Mouse (Mus musculus): ENCODE measurements around the gene Tmem51. TPM values are rescaled to one million over a fixed set of nuclear protein-coding genes. Genes with fewer than 3 reads are reported as not detected.

Tmem51 gene
- polyA plus RNA-seq, 1 experiment, result not detected

DNA sequence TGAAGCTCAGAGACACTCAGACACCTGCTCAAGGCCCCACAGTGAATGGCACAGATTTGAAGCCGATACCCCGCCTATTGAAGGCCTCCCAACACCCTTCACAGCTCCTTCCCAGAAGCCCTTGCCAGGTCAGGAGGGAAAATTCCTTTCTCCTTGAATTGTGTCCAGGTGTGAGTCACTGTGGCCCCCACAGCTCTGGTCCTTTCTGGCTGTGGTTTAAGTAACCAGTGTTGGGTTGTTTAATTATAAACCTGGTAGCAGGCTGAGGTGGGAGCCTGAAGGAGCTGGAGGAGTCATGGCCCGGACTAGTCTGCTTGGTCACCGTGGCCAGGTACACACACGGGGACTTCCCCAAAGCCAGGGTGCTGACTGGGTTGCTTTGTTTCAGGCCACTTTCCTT is 37.1 kb downstream of the Tmem51 start:
- H3K27me3 ChIP-seq (ENCODE audit: control insufficient read depth, insufficient read depth, insufficient read length), result no peaks in the 10 kb centered on the region
- no peak overlapping the region for H3K4me2 ChIP-seq (ENCODE audit: low read depth)
- no peak for TF ChIP-seq MYOG (IDR thresholded peaks at IDR 0.05; ENCODE audit: control insufficient read depth in 1 of 3, insufficient read depth in 1 of 3, insufficient read length in 2 of 3, low read depth in 2 of 3)
- no peak for TF ChIP-seq TCF12 (IDR thresholded peaks at IDR 0.05; ENCODE audit: insufficient read depth, poor library complexity, severe bottlenecking)
- no peak for TF ChIP-seq MAX (IDR thresholded peaks at IDR 0.05; ENCODE audit: low read depth)
- no peak for TF ChIP-seq POLR2AphosphoS2 (IDR thresholded peaks at IDR 0.05; ENCODE audit: insufficient read length, low read depth)
- TF ChIP-seq USF1 (IDR thresholded peaks at IDR 0.05; ENCODE audit: low read depth), result no peak
- TF ChIP-seq TCF3 (IDR thresholded peaks at IDR 0.05; ENCODE audit: insufficient read length, low read depth), result no peak
- no peak for TF ChIP-seq POLR2A (IDR thresholded peaks at IDR 0.05; ENCODE audit: insufficient read length, low read depth)
- TF ChIP-seq CEBPB (IDR thresholded peaks at IDR 0.05; ENCODE audit: insufficient read depth, poor library complexity, severe bottlenecking), result no peak
- no peak for TF ChIP-seq MYOD1 (IDR thresholded peaks at IDR 0.05; ENCODE audit: control insufficient read depth in 1 of 3, insufficient read length in 2 of 3, low read depth in 2 of 3)
- no peak for TF ChIP-seq REST (IDR thresholded peaks at IDR 0.05; ENCODE audit: insufficient read depth, insufficient read length)
- TF ChIP-seq E2F4 (IDR thresholded peaks at IDR 0.05; ENCODE audit: insufficient read depth), result no peak
- no peak for TF ChIP-seq SRF (IDR thresholded peaks at IDR 0.05; ENCODE audit: control insufficient read depth, insufficient read length, low read depth)
- H3K36me3 ChIP-seq (ENCODE audit: control insufficient read depth, insufficient read depth), result no peaks in the 10 kb centered on the region
- no peaks in the 10 kb centered on the region for H3K79me2 ChIP-seq (ENCODE audit: control insufficient read depth, insufficient read depth)
- H3ac ChIP-seq (ENCODE audit: control insufficient read depth, insufficient read length), result no peak overlapping the region
- no peak overlapping the region for H3K4me3 ChIP-seq

DNA sequence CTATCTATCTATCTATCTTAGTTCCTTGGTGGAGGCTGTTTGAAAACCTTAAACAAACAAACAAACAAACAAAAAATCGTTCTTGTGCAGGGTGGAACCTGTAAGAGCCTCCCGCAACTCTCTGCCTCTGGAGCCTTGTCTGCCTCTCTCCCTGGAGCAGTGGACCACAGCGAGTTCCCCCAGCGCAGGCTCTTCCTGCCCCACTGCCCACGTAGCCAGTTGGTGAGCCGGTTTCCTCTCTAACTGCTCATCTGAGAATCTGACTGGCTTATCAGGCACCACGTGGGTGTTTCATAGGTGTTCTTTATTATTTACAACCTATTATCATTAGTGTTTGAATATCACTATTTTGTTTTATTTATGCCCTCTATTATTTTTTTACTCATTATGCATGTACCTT is 37.6 kb downstream of the Tmem51 start:
- no peak overlapping the region for H3K4me2 ChIP-seq (ENCODE audit: low read depth)
- no peak overlapping the region for H3ac ChIP-seq (ENCODE audit: control insufficient read depth, insufficient read length)
- no peaks in the 10 kb centered on the region for H3K27me3 ChIP-seq (ENCODE audit: control insufficient read depth, insufficient read depth, insufficient read length)
- H3K36me3 ChIP-seq (ENCODE audit: control insufficient read depth, insufficient read depth), result no peaks in the 10 kb centered on the region
- no peak overlapping the region for H3K4me3 ChIP-seq
- TF ChIP-seq TCF3 (IDR thresholded peaks at IDR 0.05; ENCODE audit: insufficient read length, low read depth) (no peak), MYOD1 (IDR thresholded peaks at IDR 0.05; ENCODE audit: control insufficient read depth in 1 of 3, insufficient read length in 2 of 3, low read depth in 2 of 3) (no peak), POLR2AphosphoS2 (IDR thresholded peaks at IDR 0.05; ENCODE audit: insufficient read length, low read depth) (no peak), POLR2A (IDR thresholded peaks at IDR 0.05; ENCODE audit: insufficient read length, low read depth) (no peak), TCF12 (IDR thresholded peaks at IDR 0.05; ENCODE audit: insufficient read depth, poor library complexity, severe bottlenecking) (no peak), SRF (IDR thresholded peaks at IDR 0.05; ENCODE audit: control insufficient read depth, insufficient read length, low read depth) (no peak), MAX (IDR thresholded peaks at IDR 0.05; ENCODE audit: low read depth) (no peak), CEBPB (IDR thresholded peaks at IDR 0.05; ENCODE audit: insufficient read depth, poor library complexity, severe bottlenecking) (no peak), USF1 (IDR thresholded peaks at IDR 0.05; ENCODE audit: low read depth) (no peak), E2F4 (IDR thresholded peaks at IDR 0.05; ENCODE audit: insufficient read depth) (no peak), MYOG (IDR thresholded peaks at IDR 0.05; ENCODE audit: control insufficient read depth in 1 of 3, insufficient read depth in 1 of 3, insufficient read length in 2 of 3, low read depth in 2 of 3) (no peak), REST (IDR thresholded peaks at IDR 0.05; ENCODE audit: insufficient read depth, insufficient read length) (no peak)
- H3K79me2 ChIP-seq (ENCODE audit: control insufficient read depth, insufficient read depth), result no peaks in the 10 kb centered on the region

DNA sequence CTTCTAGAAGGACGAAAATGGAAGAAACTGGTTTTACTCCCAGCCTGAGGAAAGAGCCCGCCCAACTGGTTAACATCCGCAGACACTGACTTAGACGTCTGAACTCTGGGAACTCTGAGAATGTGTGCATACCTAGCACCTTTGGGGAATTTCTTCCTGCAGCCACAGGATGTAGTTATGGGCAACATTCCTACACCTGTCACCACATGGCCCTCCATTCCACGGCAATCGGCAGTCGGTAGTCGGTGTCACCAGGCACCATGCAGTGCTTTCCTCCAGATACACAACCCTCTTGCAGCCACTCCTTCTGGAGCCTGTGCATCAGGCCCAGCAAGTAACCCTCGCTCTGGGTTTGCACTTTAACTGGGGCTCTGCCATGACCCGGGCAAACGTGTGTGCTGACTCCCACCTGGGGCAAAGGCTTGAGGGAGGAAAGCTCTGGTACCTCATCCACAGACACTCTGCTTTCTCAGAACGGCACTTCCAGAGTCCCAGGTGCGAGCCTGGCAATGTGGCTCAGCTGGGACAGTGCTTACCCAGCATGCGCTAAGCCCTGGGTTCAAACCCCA is 38.4 kb downstream of the Tmem51 start:
- Histone ChIP-seq H3K27me3 (ENCODE audit: control insufficient read depth, insufficient read depth, insufficient read length) (no peaks in the 10 kb centered on the region), H3K4me2 (ENCODE audit: low read depth) (no peak overlapping the region), H3K4me3 (no peak overlapping the region), H3K36me3 (ENCODE audit: control insufficient read depth, insufficient read depth) (no peaks in the 10 kb centered on the region), H3K79me2 (ENCODE audit: control insufficient read depth, insufficient read depth) (no peaks in the 10 kb centered on the region), H3ac (ENCODE audit: control insufficient read depth, insufficient read length) (no peak overlapping the region)
- no peak for TF ChIP-seq MYOD1 (IDR thresholded peaks at IDR 0.05; ENCODE audit: control insufficient read depth in 1 of 3, insufficient read length in 2 of 3, low read depth in 2 of 3)
- TF ChIP-seq TCF3 (IDR thresholded peaks at IDR 0.05; ENCODE audit: insufficient read length, low read depth), result no peak
- TF ChIP-seq MYOG (IDR thresholded peaks at IDR 0.05; ENCODE audit: control insufficient read depth in 1 of 3, insufficient read depth in 1 of 3, insufficient read length in 2 of 3, low read depth in 2 of 3), result no peak
- no peak for TF ChIP-seq CEBPB (IDR thresholded peaks at IDR 0.05; ENCODE audit: insufficient read depth, poor library complexity, severe bottlenecking)
- TF ChIP-seq TCF12 (IDR thresholded peaks at IDR 0.05; ENCODE audit: insufficient read depth, poor library complexity, severe bottlenecking), result no peak
- no peak for TF ChIP-seq POLR2A (IDR thresholded peaks at IDR 0.05; ENCODE audit: insufficient read length, low read depth)
- no peak for TF ChIP-seq REST (IDR thresholded peaks at IDR 0.05; ENCODE audit: insufficient read depth, insufficient read length)
- TF ChIP-seq POLR2AphosphoS2 (IDR thresholded peaks at IDR 0.05; ENCODE audit: insufficient read length, low read depth), result no peak
- no peak for TF ChIP-seq SRF (IDR thresholded peaks at IDR 0.05; ENCODE audit: control insufficient read depth, insufficient read length, low read depth)
- TF ChIP-seq USF1 (IDR thresholded peaks at IDR 0.05; ENCODE audit: low read depth), result no peak
- no peak for TF ChIP-seq E2F4 (IDR thresholded peaks at IDR 0.05; ENCODE audit: insufficient read depth)
- no peak for TF ChIP-seq MAX (IDR thresholded peaks at IDR 0.05; ENCODE audit: low read depth)

DNA sequence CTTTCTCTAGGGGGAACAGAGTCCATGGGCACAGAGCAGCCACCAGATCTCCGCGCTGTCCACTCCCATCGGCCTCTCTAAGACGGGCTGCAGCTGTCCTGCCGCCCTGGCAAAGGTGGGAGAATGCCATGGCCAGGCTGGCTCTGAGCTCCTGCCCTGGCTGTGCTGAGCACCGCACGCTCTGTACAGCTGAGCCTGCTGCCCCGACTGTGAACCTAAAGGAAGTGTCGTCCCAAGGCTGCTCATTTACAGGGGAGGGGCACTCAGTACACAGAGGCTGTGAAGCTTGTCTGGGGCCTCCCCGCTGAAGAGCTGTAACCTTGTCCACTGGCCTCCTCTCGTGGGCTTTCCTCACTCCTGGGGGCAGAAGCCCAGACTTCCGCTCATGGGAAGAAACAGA is 39.7 kb downstream of the Tmem51 start:
- Histone ChIP-seq H3ac (ENCODE audit: control insufficient read depth, insufficient read length) (no peak overlapping the region), H3K4me2 (ENCODE audit: low read depth) (no peak overlapping the region)

More for the DNA sequence above, 39.7 kb downstream of the Tmem51 start:
- TF ChIP-seq SRF (IDR thresholded peaks at IDR 0.05; ENCODE audit: control insufficient read depth, insufficient read length, low read depth) (no peak), USF1 (IDR thresholded peaks at IDR 0.05; ENCODE audit: low read depth) (no peak), MYOD1 (IDR thresholded peaks at IDR 0.05; ENCODE audit: control insufficient read depth in 1 of 3, insufficient read length in 2 of 3, low read depth in 2 of 3) (no peak), CEBPB (IDR thresholded peaks at IDR 0.05; ENCODE audit: insufficient read depth, poor library complexity, severe bottlenecking) (no peak), TCF12 (IDR thresholded peaks at IDR 0.05; ENCODE audit: insufficient read depth, poor library complexity, severe bottlenecking) (no peak), REST (IDR thresholded peaks at IDR 0.05; ENCODE audit: insufficient read depth, insufficient read length) (no peak), MYOG (IDR thresholded peaks at IDR 0.05; ENCODE audit: control insufficient read depth in 1 of 3, insufficient read depth in 1 of 3, insufficient read length in 2 of 3, low read depth in 2 of 3) (no peak), MAX (IDR thresholded peaks at IDR 0.05; ENCODE audit: low read depth) (no peak), E2F4 (IDR thresholded peaks at IDR 0.05; ENCODE audit: insufficient read depth) (no peak), POLR2A (IDR thresholded peaks at IDR 0.05; ENCODE audit: insufficient read length, low read depth) (no peak), TCF3 (IDR thresholded peaks at IDR 0.05; ENCODE audit: insufficient read length, low read depth) (no peak), POLR2AphosphoS2 (IDR thresholded peaks at IDR 0.05; ENCODE audit: insufficient read length, low read depth) (no peak)
- Histone ChIP-seq H3K79me2 (ENCODE audit: control insufficient read depth, insufficient read depth) (no peaks in the 10 kb centered on the region), H3K36me3 (ENCODE audit: control insufficient read depth, insufficient read depth) (no peaks in the 10 kb centered on the region), H3K27me3 (ENCODE audit: control insufficient read depth, insufficient read depth, insufficient read length) (no peaks in the 10 kb centered on the region), H3K4me3 (no peak overlapping the region)

Data from myocyte (in vitro differentiated cells).